Mouse (Mus musculus): ENCODE measurements at regions not wholly inside any gene's neighbourhood (a gene's known extent, or its start where the extent isn't known, plus 50 kb on each side); places are given as distances from the start of the nearest gene placed in this dataset.

DNA sequence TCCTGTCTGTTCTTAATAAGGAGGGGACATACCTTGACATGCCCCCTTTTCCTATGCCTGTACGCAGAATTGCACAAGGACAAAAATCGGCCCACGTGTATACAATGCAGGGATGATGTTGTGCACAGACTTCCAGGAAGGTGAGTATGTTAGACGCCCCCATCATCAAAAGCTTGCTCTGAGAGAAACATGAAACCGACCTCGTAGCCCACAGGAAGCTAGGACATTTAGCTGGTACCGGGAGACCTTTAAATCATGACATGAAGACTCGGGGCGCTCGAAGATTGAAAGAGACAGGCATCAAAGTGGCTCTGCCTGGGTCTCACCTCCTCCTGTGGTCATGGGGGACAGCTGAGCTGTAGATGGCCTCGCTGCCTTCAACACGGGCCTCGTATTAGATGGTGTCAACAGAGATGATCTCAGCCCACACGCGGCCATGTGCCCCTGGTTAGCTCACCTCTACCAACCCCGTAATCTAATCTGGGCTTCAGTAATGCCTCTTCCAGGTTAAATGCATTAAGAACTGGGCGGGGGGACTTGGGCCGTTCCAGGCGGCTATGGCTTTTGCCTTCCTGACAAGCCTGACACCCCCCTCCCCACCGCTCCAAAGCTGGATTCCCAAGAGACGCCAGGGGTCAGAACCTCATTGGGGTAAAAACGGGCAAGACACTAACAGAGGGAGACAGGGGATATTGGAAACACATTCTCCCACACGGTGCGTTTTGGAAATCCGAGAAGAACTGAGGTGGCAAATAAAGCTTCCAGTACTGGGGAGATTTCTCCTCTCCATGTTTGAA is 520.9 kb upstream of the Tbx3 start:
- DNase-seq = no peak

DNA sequence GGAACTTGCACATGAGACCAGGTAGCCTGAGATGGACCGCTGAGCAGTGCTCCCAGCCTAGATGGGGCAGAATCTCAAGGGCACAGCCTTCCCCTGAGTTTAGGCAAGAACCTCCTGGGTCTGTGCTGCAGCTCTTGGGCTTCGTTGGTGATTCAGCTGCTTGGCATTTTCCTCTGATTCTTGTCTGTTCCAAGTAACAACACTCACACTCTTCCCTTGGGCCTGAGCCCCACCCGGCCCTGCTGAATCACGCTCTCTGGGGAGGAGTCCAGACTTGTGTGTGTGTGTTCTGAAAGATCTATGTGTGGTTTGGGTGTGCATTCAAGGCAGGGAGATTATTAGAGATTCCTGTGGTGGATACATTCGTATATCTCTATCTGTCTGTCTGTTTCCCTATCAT is 517.4 kb upstream of the Tbx3 start:
- DNase-seq = no peak

DNA sequence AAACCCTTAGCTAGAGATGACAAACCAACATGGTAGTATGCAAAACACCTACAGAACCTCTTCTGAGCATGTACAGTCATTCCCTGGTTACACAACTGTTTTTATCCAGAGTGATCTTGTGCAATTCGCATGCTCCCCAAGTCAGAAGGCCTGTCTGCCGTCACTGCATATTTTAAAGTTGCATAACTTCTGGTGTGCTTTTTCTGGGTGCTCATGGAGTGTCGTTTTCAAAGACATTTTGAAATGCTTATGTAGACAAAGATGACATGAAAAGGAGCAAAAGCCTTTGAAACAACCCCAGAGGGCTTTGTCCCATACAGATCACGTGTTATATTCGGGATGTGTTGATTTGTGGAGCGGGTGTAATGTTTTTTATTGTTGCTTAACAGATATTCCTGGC is 513.8 kb upstream of the Tbx3 start:
- no peak for DNase-seq

DNA sequence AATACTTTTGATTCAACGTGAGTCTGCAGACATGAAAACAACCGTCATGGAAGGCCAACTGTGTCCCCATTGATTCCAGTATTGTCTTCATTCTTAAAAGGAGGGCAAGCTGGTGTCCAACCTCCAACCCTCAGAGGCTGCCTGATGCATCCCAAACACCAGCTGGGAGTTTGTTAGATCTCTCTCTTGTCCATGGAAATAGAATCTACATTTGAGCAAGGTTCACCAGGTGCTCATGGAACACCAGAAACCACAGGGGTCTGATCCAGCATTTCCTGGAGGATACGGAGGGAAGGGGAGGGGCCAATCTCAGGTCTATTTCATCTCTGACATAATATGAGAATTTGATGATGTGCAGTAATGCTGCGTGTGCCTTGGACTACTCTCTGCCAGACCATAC is 512.3 kb upstream of the Tbx3 start:
- no peak for DNase-seq

DNA sequence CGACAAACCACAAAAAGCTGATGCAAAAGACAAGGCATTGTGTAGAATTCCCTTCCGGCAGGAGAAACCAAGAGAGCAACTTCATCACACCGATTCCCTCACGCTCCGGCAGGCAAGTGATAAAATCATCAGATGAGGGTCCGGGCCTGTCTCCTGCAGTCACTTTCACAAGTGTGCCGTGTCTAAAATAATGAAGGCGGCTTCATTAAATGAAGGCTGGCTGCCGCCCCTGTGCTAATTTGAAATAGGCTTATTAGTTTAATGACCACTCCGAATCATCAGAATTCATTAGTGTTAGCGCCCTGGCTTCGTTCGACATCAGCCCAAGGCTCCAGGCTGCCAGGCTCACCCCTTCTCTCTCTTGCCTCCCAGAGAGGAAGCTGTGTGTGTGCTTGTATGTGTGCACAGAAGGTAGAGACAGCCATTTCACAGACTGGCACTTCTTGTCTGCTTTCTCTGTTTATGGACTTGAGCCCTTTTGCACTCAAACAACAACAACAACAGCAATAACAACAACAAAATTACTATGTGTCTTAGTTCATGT is 508.3 kb upstream of the Tbx3 start:
- DNase-seq = no peak

DNA sequence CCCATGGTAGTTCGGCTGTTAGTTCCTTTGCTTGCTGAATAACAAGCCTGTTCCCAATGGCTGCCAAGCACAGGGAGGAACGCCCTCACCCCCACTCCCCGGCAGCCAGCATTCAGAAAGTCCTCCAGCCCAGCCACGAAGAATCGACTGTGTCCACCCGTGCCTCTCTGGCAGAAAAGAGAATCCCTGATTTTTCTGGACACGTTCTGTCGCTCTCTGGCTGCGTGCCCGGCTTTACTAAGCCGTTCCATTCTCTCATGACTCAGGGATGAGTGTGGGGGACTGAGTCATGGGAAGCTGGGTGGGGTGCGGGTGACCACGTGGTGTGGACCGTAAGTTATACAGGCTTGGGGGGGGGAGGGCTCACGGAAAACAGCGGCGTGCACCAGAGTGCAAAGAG is 502.8 kb upstream of the Tbx3 start:
- peak; percentile 5 for DNase-seq

DNA sequence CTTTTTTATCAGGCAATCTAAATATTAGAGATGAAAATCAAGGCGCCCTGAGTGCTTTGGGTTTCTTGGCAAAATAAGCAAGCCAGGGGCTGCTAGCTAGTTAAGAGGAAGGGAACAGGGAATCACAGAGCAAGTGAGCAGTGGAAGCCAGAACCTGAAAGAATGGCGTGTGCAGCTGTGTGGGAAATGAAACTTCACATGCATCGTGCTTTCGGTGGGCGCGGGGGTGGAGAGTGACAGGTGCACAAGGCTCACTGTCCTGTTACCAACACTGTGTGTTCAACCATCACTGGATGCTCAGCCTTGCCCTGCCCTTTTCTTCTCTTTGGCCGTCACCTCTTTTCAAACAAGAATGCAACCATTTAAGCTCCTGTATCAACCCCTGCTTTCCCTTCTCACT is 501.2 kb upstream of the Tbx3 start:
- DNase-seq = no peak

DNA sequence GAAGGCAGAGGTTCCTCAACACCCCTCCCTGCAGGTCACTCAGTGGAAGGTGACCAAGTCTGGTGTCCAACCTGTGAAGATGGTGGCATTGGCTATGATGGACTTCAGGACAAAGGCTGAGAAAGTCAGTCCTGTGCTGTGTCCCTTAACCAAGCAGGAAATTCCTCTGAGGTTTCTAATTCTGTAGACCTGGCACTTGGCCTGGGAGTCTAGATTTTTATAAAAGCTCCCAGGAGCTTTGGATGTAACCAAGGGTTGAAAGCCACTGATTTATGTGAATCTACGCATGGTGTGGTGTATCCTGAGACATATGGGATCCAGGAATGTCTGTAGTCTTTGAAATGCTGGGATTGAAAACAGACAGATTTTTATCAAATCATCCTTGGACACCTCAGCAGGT is 498.8 kb upstream of the Tbx3 start:
- no peak for DNase-seq

DNA sequence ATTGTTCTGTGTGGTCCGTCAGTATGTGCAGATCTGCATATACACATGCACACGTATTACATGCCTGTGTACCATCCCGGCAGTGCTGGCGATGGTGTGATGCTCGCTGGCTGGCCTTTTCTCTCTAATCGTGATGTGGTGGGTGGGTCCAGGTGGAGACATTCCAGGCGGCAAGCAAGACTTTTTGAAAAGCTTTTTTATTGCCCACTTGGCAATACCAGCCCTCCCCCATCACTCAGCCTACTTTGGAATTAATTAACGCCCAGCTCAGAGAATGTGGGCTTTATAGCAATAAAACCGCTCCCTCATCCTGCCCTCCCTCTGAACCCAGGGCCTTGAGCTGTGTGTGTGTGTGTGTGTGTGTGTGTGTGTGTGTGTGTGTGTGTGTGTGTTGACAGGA is 491.7 kb upstream of the Tbx3 start:
- DNase-seq = no peak

DNA sequence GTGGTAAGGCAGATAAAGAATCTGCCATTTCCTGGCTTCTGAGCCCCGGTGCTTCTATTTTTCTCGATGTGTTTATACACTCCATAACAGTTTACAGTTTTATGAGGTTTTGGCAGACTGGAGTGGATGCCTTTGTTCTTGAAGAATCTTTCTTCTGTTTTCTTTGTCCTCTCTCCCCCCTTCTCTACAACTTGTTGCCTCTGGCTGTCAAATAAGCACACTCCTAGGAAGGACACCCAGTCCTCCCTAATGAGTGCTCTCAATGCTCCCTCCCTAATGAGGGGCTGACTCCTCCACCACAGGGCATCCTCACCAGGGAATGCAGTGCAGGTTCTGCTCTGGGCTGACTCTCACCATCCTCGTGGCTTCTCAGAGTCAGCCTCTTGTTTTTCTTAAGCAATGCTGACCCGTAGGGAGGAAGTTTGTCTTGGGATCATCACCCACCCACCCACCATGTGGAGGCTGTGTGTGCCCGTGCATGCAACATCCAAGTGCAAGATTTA is 486.9 kb upstream of the Tbx3 start:
- DNase-seq = no peak

DNA sequence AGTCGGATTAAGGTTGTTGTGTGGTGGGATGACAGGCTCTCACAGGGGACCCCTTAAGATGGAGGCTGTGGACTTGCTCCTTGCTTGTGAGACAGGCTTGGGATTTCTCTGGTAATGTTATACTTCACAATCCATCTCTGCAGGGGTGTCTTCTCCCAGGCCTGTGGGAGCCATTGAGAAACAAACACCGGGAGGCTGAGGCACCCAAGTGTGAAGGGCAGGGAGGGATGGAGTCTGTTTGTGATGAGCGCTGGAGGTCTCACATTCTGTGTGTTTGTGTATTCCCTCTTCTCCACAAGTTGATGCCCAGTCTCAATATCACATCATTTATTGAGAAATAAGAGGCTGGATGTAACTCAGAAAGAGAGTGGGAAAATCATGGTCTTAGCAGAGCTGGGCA is 483.9 kb upstream of the Tbx3 start:
- DNase-seq = no peak

DNA sequence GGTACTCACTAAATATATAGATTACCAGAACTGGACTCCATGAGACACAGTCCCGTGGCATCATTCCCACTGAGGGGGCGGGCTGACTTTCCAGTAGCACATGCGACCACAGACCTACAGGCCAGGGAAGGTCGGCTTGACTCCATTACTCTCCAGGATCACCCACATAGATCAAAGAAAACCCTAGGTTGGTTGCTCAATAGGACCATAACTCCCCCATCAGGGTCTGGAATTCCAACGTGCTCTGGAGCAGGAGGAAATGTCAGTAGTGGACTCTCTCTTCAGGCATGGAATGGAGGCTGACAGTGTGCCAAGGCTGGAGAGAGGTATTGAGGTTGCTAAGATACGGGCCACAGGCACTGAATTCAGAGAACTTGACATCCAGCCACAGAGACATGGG is 482.0 kb upstream of the Tbx3 start:
- DNase-seq = no peak

DNA sequence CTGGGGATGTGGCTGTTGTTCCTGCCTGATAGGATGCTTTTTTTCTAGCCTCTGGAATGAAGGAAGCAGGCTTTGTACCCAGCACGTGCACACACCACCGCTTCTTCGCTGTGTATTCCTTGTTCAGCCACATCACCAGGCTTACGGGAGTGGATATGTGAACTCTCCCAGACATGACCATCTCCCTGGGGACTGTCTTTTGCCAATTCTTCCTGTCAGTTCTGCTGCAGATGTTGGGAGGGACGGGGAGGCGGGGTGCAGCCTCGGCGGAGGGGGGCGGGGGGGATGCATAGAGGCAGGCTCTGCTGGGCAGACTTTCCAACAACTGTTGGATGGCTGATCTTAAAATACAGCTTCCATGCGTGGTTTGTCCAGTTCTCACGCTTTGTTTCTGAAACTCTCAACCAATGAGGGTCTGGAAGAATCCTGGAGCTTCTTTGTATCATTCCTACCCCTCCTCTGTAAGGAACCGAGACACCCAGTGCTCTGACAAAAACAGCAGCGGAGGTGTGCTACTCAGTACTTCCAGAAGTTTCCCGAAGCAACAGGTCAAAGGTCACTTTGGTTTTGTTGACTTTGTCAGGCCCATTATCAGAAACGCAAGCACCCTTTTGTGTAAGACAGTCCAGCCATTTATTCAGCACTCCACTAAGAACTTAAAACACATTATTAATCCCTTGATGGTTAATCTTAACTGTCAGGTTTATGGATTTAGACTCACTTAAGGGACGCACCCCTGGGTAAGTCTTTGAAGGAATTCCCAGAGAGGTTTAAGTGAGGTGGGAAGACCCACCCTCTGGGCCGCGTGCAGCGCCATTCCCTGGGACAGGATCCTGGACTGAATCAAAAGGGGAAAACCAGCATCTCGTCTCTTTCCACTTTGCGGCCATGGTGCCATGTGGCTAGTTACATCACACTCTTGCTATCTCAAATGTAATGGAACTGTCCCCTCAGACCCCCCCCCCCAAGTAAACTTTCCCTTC is 476.5 kb upstream of the Tbx3 start:
- no peak for DNase-seq

DNA sequence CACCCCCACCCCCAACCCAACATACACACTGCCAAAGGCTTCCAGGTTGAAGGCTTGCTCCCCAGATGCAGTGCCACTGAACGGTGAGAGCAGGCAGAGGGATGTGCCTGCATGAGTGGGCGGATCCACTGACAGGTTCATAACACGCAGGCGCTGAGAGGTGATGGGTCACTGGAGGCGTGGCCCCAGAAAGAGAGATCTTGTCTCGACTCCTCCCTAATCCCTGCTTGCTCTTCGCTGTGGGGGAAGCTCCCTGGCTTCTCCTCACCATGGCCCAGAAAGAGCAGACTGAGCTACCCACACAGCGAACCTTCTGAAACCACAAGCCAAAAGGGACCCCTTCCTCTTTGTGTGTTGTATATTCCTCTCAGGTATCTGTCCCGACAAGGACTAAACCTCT is 470.6 kb upstream of the Tbx3 start:
- DNase-seq = no peak

DNA sequence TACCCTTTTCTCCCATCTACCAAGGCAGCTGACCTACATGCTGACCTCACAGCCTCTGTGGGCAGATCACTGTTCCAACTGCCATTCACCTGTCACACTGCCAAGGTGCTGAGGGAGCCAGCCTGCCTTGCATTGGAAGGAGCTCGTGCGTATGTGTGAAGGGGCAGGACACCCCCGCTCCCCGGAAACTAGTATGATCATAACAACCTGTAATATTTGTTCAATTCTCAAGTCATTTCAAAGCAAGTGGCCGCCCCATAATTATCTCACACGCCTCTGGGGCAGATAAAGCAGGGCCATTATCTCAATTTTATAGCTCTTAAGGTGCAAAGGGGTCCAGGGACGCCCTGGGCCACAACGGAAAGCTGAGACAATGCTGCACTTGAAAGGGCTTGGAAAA is 469.2 kb upstream of the Tbx3 start:
- DNase-seq = no peak

DNA sequence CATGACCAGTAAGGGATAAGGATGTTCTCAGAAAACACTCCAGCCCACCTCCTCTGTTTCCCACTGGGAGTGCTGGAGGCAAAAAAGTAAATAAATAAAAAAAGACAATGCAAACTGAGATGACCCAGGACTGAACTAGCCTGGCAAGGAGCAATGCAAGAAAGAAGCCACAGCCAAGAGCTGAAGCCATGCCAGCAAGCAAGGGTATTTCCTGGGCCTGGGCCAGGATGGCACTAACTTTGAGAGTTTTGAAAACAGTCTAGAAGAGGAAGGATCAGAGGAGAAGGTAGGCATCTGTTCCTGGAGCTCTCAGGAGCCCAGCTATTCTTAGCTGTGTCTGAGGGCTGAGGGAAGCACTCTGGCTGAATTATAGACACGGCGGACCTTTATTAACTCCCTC is 465.7 kb upstream of the Tbx3 start:
- DNase-seq = no peak

DNA sequence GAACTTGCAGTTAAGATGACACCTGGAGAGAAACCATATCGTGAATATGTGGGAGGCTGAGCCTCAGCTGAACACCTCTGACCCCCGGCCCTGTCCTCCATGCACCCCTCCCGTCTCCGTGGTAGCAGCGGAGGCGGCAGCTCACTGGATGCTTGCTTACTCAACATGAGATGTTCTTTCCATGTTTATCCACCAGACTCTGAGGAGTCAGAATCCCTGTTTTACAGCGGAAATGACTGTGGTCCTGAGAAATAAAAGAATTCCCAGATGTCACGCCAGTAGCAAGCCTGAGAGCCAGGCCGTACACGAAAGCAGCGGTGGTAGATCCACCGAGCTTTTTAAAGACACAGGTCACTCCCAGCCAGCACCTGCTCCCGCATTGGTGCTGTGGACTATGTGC is 462.4 kb upstream of the Tbx3 start:
- DNase-seq = no peak

DNA sequence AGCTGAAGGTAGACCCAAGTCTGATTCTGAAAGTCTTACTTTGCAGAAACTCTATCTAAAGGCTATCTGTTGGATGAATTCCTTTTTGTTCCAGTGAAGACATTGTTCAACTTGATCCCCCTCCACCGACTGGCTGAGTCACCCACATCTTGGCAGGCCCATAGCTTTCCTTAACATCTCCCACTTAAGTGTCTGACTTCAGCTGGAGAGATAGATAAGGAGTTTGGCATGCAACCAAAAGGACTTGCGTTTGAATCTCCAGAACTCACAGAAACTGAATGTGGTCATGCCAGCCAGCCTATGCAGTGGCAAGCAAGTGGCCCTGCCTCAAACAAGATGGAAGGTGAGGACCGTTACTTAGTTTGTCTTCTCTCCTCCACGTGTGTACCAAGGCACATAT is 457.3 kb upstream of the Tbx3 start:
- DNase-seq = no peak

DNA sequence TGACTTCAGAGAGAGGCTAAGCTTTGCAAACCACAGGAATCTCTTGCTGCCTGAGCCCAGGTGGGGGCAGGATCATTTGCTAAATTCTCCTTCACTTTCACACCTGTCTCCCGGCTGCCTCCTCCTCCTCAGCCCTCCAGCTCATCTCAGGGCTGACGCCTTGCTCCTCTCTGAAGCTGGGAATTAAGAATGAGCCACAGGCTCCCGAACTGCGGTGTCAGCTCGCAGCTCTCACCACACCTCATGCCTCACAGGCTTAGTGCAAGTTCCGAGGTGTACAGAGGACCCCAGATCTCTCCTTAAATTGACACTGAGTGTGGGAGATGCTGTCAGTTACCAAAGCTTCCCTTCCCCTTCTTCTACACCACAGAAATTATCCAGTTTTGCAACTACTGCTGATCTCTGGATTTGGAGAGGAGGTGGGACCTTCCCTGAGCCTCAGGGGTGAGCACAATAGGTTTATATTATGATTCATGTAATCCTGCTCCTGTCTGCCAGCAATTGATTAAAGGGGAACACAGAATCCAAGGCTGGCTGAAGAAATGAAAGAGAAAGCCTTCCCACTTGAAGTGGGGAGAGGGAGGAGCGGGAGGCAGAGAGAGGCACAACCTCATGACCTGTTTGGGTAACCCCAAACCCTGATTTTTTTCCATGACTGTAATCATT is 456.6 kb upstream of the Tbx3 start:
- no peak for DNase-seq

DNA sequence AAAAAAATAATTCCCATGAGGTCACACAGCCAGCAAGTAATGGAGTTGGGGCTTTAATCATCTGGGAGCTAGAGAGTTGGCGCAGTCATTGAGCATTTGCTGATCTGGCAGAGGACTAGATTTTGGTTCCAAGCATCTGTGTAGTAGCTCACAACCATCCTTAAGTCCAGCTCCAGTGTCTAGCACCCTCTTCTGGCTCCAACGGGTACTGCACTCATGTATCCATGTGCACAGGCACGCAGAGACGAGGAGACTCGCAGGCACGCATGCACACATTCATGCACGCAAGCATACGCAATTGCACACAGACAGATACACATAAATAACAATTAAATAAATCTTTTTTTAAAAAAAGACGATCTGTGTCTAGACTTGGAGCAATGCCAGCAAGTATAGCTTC is 455.5 kb upstream of the Tbx3 start:
- peak; percentile 6 for DNase-seq

DNA sequence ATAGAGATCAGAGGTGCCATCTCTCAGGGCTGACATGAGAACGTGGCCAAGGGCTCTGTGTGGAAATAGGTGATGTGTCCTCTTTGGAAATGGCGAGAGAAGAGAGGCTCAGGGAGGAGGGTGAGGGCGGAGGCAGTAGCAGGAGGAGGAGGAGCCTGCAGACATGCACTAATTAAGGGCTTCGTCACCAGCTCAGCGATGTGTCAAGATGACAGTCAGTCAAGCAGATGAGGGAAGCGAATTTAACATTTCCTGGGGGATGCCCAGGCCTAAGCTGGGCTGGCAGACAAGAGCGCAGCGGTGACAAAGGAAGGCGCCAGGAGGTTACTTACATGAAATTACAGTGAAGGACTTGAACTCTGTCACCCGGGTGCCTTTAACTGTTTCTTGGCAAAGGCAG is 455.1 kb upstream of the Tbx3 start:
- no peak for DNase-seq

DNA sequence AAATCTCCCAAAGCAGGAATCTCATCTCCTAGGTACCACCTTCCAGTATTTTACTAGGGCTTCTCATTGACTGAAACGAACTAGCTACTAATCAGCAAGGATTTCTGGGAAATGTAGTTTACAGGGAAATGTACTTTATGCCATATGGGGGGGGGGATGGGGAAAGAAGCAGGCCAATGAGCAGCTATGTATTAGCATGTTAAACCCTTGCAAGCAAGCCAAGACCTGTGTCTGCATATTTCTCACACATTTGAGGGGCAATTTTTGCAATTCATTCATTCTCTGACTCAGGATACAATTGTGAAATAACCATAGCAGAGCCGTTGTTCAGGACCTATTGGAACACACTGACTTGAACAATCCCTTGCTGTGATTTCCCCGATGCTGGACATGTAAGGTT is 454.3 kb upstream of the Tbx3 start:
- DNase-seq = no peak

DNA sequence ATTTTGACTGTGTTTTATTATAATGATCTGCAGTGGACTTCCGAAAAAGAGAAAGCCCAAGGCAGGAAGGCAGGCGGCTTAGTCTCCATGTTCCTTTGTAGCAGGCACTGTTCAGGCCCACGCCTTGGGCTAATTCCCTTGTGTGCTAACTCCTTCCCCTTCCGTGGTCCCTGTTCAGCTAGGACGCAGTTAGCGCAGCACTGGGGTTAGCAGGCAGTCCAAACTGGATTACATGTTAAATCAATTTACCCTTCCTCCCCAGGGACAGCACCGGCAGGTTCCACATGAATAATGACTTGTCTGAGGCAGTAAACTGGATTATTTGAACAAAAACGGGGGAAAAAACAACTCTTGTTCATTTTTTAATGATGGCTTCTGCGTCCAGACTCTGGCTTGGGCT is 453.4 kb upstream of the Tbx3 start:
- DNase-seq = no peak

All from kidney, adult 18-20 months (tissue).